Mouse (Mus musculus) stomach, embryonic 14.5 days (tissue): ENCODE measurements around the gene Gbf1. TPM values are rescaled to one million over a fixed set of nuclear protein-coding genes. Genes with fewer than 3 reads are reported as not detected.

Experiments used
- ATAC-seq: fragments of 200-750 bp; cut with Nextera tagmentation; 2 replicates; pipeline ENCODE4 v1.8.0; 2017; ENCODE audit warnings: low read depth, moderate TSS enrichment; ENCODE audit not compliant: insufficient number of reproducible peaks, insufficient read depth, low FRiP score
- H3K27ac ChIP-seq: fragments of 300-500 bp; sonication (generic); 2 replicates; pipeline ENCODE4 v1.5.1; 2014; ENCODE audit warnings: mild to moderate bottlenecking, low read length, moderate library complexity, mixed read lengths
- H3K27me3 ChIP-seq: fragments of 300-500 bp; sonication (generic); 2 replicates; pipeline ENCODE4 v1.6.1; 2014; ENCODE audit warnings: low read length, control low read depth, mixed read lengths; ENCODE audit not compliant: control insufficient read depth, insufficient read depth
- H3K36me3 ChIP-seq: fragments of 300-500 bp; sonication (generic); 2 replicates; pipeline ENCODE4 v1.6.1; 2014; ENCODE audit warnings: mild to moderate bottlenecking, control low read depth, low read length, moderate library complexity, mixed read lengths; ENCODE audit not compliant: control insufficient read depth, insufficient read depth
- H3K4me1 ChIP-seq: fragments of 300-500 bp; sonication (generic); 2 replicates; pipeline ENCODE4 v1.6.1; 2014; ENCODE audit warnings: low read length, control low read depth, mixed read lengths; ENCODE audit not compliant: control insufficient read depth, insufficient read depth
- H3K4me2 ChIP-seq: fragments of 300-500 bp; sonication (generic); replicated peaks from 2 replicates; pipeline ENCODE4 v1.6.1; 2014; ENCODE audit warnings: low read depth, low read length, control low read depth
- H3K4me3 ChIP-seq: fragments of 300-500 bp; sonication (generic); 2 replicates; pipeline ENCODE4 v1.5.1; 2014; ENCODE audit warnings: low read depth, low read length, control low read depth
- H3K9ac ChIP-seq: fragments of 300-500 bp; sonication (generic); replicated peaks from 2 replicates; pipeline ENCODE4 v1.6.1; 2014; ENCODE audit warnings: low read depth, mild to moderate bottlenecking, control low read depth, low read length, moderate library complexity, mixed read lengths
- H3K9me3 ChIP-seq: fragments of 300-500 bp; sonication (generic); 2 replicates; pipeline ENCODE4 v1.6.1; 2016; ENCODE audit warnings: low read depth, low read length, control low read depth; ENCODE audit not compliant: control insufficient read depth
- WGBS: fragments of 180-500 bp; shearing (Covaris S2); extraction: QIAGEN DNeasy Blood & Tissue Kit; methylation state at CpG from one replicate; pipeline ENCODE4 v1.1.7; 2014; 5-methylcytosine and 5-hydroxymethylcytosine counted together
- polyA plus RNA-seq: library from polyadenylated mRNA; unstranded; fragments of >200 nt; fragmentation: Nextera tagmentation; extraction: Ambion mirVana; gene quantifications from 2 replicates; pipeline ENCODE4 v1.2.1, GENCODE M21; 2014

The Gbf1 gene
- polyA plus RNA-seq, 1 experiment from 2014 or later: 63.7 TPM

- Histone ChIP-seq H3K4me3 (no peak overlapping the region), H3K9ac (0 out of 2 replicates have a peak overlapping the region, but pooled peaks have one; percentile 10), H3K36me3 (peaks cover 36% of the 10 kb centered on the region), H3K27ac (no peak overlapping the region), H3K4me1 (peaks cover 18% of the 10 kb centered on the region; the same call in 1 of the 2 replicates), H3K27me3 (no peaks in the 10 kb centered on the region), H3K4me2 (no peak overlapping the region), H3K9me3 (no peaks in the 10 kb centered on the region)
- 80% methylated on average over 16 of the region's 16 CpGs for WGBS
- no peak for ATAC-seq
Observed at GRCm38 (mm10) chr19:46307781-46308180, 155.5 kb downstream of the Gbf1 start.

DNA sequence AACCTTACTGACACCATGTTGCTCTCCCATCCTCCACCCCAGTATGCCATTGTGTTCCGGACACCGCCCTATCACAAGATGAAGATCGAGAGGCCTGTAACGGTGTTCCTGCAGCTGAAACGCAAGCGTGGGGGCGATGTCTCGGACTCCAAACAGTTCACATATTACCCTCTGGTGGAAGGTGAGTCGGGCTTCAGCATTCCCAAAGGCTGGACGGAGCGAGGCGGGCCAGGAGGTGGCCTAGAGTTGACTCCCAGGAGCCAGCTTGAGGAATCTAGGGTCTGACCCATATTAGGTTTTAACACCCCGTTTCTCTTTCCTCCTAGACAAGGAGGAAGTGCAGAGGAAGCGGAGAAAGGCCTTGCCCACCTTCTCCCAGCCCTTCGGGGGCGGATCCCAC is 156.0 kb downstream of the Gbf1 start:
- Histone ChIP-seq H3K4me1 (peaks cover 18% of the 10 kb centered on the region; the same call in 1 of the 2 replicates), H3K27ac (no peak overlapping the region), H3K27me3 (no peaks in the 10 kb centered on the region), H3K9me3 (no peaks in the 10 kb centered on the region), H3K4me3 (no peak overlapping the region), H3K36me3 (peaks cover 36% of the 10 kb centered on the region), H3K9ac (no peak overlapping the region), H3K4me2 (peak overlapping the region; percentile 66; the same call in 1 of the 2 replicates)
- 70% methylated on average over 16 of the region's 16 CpGs for WGBS
- no peak for ATAC-seq

DNA sequence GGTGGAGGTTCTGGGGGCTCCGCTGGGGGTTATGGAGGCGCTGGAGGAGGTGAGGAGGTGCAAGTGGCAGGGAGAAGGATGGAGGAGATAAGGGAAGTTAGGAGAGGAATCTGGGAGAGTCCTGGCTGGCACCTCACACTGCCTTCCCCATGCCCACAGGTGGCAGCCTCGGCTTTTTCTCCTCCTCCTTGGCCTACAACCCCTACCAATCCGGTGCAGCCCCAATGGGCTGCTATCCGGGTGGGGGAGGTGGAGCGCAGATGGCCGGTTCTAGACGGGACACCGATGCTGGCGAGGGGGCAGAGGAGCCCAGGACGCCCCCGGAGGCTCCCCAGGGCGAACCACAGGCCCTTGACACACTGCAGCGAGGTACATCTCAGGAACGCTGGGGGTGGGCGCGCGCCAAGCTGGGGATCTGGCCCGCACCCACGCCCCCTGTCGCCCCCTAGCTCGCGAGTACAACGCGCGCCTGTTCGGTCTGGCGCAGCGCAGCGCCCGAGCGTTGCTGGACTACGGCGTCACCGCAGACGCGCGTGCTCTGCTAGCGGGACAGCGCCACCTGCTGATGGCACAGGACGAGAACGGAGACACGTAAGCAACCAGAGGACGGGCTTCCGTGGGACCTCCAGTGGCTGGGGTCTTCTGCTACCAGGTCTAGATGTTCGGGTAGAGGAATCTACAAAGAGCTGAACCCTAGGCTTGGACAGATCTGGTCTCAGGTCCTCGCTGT is 156.6 kb downstream of the Gbf1 start:
- WGBS: 3% methylated on average over 46 of the region's 47 CpGs
- H3K27ac ChIP-seq: no peak overlapping the region
- peaks cover 36% of the 10 kb centered on the region for H3K36me3 ChIP-seq
- H3K4me1 ChIP-seq: peaks cover 15% of the 10 kb centered on the region; the same call in 1 of the 2 replicates
- peak overlapping the region; percentile 31 for H3K4me3 ChIP-seq
- H3K27me3 ChIP-seq: no peaks in the 10 kb centered on the region
- peak overlapping the region; percentile 28; the same call in 1 of the 2 replicates for H3K9ac ChIP-seq
- H3K9me3 ChIP-seq: no peaks in the 10 kb centered on the region
- 0 out of 2 replicates have a peak, but pooled peaks have one; percentile 5 for ATAC-seq
- H3K4me2 ChIP-seq: peak overlapping the region; percentile 66

- ATAC-seq: no peak
- H3K27me3 ChIP-seq: no peaks in the 10 kb centered on the region
- no peak overlapping the region for H3K9ac ChIP-seq
- 73% methylated on average over 21 of the region's 21 CpGs for WGBS
- no peaks in the 10 kb centered on the region for H3K9me3 ChIP-seq
- H3K36me3 ChIP-seq: peaks cover 36% of the 10 kb centered on the region
- H3K4me2 ChIP-seq: no peak overlapping the region
- no peak overlapping the region for H3K4me3 ChIP-seq
- peaks cover 23% of the 10 kb centered on the region; the same call in 1 of the 2 replicates for H3K4me1 ChIP-seq
- no peak overlapping the region for H3K27ac ChIP-seq
Observed at GRCm38 (mm10) chr19:46309651-46310305, 157.5 kb downstream of the Gbf1 start.

GRCm38 (mm10) chr19:46310312-46310865 is 158.1 kb downstream of the Gbf1 start:
- H3K9me3 ChIP-seq: no peaks in the 10 kb centered on the region
- H3K4me1 ChIP-seq: peaks cover 28% of the 10 kb centered on the region
- H3K4me2 ChIP-seq: no peak overlapping the region
- H3K36me3 ChIP-seq: peaks cover 36% of the 10 kb centered on the region
- WGBS: 92% methylated on average over 12 of the region's 12 CpGs
- H3K27me3 ChIP-seq: no peaks in the 10 kb centered on the region
- H3K9ac ChIP-seq: no peak overlapping the region
- ATAC-seq: no peak
- no peak overlapping the region for H3K4me3 ChIP-seq
- no peak overlapping the region for H3K27ac ChIP-seq

- H3K4me1 ChIP-seq: peaks cover 32% of the 10 kb centered on the region
- H3K4me3 ChIP-seq: no peak overlapping the region
- no peak overlapping the region for H3K27ac ChIP-seq
- H3K9me3 ChIP-seq: no peaks in the 10 kb centered on the region
- no peak overlapping the region for H3K9ac ChIP-seq
- WGBS: 81% methylated on average over 9 of the region's 9 CpGs
- no peaks in the 10 kb centered on the region for H3K27me3 ChIP-seq
- H3K36me3 ChIP-seq: peaks cover 36% of the 10 kb centered on the region
- no peak overlapping the region for H3K4me2 ChIP-seq
- no peak for ATAC-seq
Observed at GRCm38 (mm10) chr19:46311341-46311740, 159.0 kb downstream of the Gbf1 start.

DNA sequence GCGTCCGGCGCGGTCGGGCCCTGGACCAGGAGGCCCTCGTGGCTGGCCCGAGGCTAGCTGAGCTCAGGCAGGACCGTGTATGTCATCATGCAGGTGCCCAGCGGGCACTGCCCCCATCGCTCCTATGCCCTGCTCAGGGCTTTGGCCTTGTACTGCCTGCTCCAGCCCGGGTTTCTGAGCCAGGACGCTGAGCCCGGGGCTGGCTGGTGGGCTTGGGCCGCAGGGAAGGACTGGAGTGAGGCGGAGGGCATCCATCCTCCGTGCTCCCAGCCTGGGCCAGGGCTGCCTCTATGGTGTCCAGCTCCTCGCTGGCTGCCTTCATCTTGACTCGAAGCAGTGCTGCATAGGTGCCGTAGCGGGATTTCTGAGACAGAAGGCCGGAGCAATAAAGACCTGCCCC is 160.3 kb downstream of the Gbf1 start:
- no peaks in the 10 kb centered on the region for H3K27me3 ChIP-seq

DNA sequence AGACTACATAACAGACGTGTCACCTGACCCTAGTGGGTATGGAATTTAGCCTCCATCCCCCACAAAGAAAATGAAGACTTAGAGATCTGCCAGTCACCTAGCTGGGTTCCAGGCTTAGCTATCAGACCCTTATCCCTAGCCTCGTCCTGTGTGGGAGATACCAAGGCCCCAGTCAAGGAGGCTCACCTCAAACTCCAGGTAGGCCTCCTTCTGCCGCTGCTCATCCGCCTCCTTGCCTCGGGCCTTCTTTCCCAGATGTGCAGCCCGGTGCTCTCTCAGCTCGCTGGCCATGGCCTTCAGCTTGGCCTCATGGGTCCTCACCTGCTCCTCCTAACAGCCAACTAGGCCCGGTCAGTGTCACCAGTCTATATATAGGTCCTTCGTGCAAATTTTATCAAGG is 160.8 kb downstream of the Gbf1 start:
- no peak overlapping the region for H3K4me3 ChIP-seq
- 0 out of 2 replicates have a peak, but pooled peaks cover under 1% of the 10 kb centered on the region for H3K27me3 ChIP-seq
- H3K36me3 ChIP-seq: peaks cover 27% of the 10 kb centered on the region
- WGBS: 88% methylated on average over 9 of the region's 9 CpGs
- no peak overlapping the region for H3K9ac ChIP-seq
- no peak overlapping the region for H3K4me2 ChIP-seq
- H3K9me3 ChIP-seq: no peaks in the 10 kb centered on the region
- ATAC-seq: no peak
- H3K27ac ChIP-seq: no peak overlapping the region
- H3K4me1 ChIP-seq: peaks cover 40% of the 10 kb centered on the region

More for the DNA sequence above, 160.3 kb downstream of the Gbf1 start:
- Histone ChIP-seq H3K9me3 (no peaks in the 10 kb centered on the region), H3K4me1 (peaks cover 40% of the 10 kb centered on the region), H3K9ac (no peak overlapping the region), H3K27ac (no peak overlapping the region), H3K36me3 (peaks cover 31% of the 10 kb centered on the region), H3K4me2 (no peak overlapping the region), H3K4me3 (no peak overlapping the region)
- WGBS: 93% methylated on average over 21 of the region's 21 CpGs
- ATAC-seq: no peak
